Mouse (Mus musculus) cortical plate, adult 2 months (tissue): ENCODE results near the gene Arl9. TPM values are rescaled to one million over a fixed set of nuclear protein-coding genes. Genes with fewer than 3 reads are reported as not detected.
"Not testable (repeated sequence)": the region's sequence is repeated elsewhere in the genome, so short reads cannot be mapped to it uniquely, and the experiment has no call there.

Experiments used
- H3K27ac ChIP-seq: fragments of 200-500 bp; 2 replicates; pipeline ENCODE4 v1.5.1; 2012; ENCODE audit warnings: low read length, control low read depth, inconsistent platforms; ENCODE audit not compliant: insufficient read depth
- H3K4me1 ChIP-seq: fragments of 200-500 bp; 2 replicates; pipeline ENCODE4 v1.6.1; 2011; ENCODE audit warnings: low read length; ENCODE audit not compliant: control insufficient read depth, insufficient read depth
- H3K4me3 ChIP-seq: fragments of 200-500 bp; 2 replicates; pipeline ENCODE4 v1.5.1; 2011; ENCODE audit warnings: mild to moderate bottlenecking, low read length, control low read depth; ENCODE audit not compliant: insufficient read depth
- CTCF ChIP-seq: fragments of 200-500 bp; IDR thresholded peaks from 2 replicates; pipeline ENCODE4 v1.5.1; 2011; ENCODE audit warnings: mild to moderate bottlenecking, control low read depth, low read length; ENCODE audit not compliant: insufficient read depth; ENCODE audit errors: extremely low read depth
- POLR2A ChIP-seq: fragments of 200-500 bp; IDR thresholded peaks from 2 replicates; pipeline ENCODE4 v1.6.1; 2011; ENCODE audit warnings: mild to moderate bottlenecking, low read length, control low read depth; ENCODE audit not compliant: insufficient read depth; ENCODE audit errors: extremely low read depth
- polyA plus RNA-seq: library from polyadenylated mRNA; depleted of rRNA; stranded (reverse); fragments of >200 nt; gene quantifications from 2 replicates; pipeline ENCODE4 v1.2.3, GENCODE M21; 2012; rRNA removed

Gene Arl9
- 0.28 TPM in 1 of 2 replicates, not detected in the other for polyA plus RNA-seq

GRCm38 (mm10) chr5:77004051-77004821, at the start of gene Arl9:
TSS of gene Arl9 (plus strand) at chr5:77004055.
- no peak for TF ChIP-seq CTCF
- no peak for TF ChIP-seq POLR2A
- Histone ChIP-seq H3K4me1 (no peaks in the 10 kb centered on the region), H3K27ac (no peak within 1 kb of the TSS), H3K4me3 (no peak within 1 kb of the TSS)

DNA sequence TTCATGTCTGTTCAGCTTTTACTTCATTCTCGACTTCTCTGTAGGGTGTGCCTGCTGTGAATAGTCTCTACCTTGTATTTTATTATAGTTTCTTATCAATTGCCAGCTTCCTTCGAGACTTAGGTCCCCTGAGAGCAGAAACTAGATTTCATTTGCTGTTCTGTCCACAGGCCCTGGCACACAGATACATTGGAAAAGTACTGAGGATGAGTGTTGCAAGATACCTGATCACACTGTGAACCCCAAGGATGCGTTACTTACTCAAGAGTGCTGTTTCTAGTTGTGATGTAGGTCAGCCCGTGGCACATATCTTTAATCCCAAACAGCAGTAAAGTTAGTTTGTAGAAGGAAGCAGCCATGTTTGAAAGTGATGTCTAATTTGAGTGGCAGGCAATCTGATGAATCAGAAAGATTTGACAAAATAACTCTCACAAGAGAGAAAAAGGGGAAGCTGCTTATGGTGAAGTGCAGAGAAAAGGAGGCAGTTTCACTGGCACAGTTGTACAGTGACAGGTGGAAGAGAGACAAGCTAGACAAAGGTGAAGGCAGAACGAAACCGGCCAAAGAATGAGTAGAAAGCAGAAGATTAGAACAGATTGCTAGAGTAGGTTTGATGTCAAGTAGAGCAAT, 49.5 kb upstream of the Arl9 start:
- no peak for TF ChIP-seq POLR2A
- no peak for TF ChIP-seq CTCF
- Histone ChIP-seq H3K4me1 (no peaks in the 10 kb centered on the region), H3K27ac (no peak overlapping the region), H3K4me3 (no peak overlapping the region)

GRCm38 (mm10) chr5:76955474-76955873, 48.4 kb upstream of the Arl9 start:
- TF ChIP-seq CTCF, result no peak
- TF ChIP-seq POLR2A, result no peak
- no peak overlapping the region for H3K27ac ChIP-seq
- no peak overlapping the region for H3K4me3 ChIP-seq
- H3K4me1 ChIP-seq, result no peaks in the 10 kb centered on the region

- Histone ChIP-seq H3K4me3 (no peak overlapping the region), H3K27ac (no peak overlapping the region), H3K4me1 (no peaks in the 10 kb centered on the region)
- TF ChIP-seq POLR2A, result no peak
- peak; percentile 16; the same call in 1 of the 2 replicates for TF ChIP-seq CTCF
These were observed 45.9 kb upstream of the Arl9 start for GRCm38 (mm10) chr5:76957954-76958353.

GRCm38 (mm10) chr5:76959587-76959986, 44.3 kb upstream of the Arl9 start:
- Histone ChIP-seq H3K27ac (no peak overlapping the region), H3K4me3 (no peak overlapping the region), H3K4me1 (no peaks in the 10 kb centered on the region)
- TF ChIP-seq CTCF (no peak), POLR2A (no peak)

DNA sequence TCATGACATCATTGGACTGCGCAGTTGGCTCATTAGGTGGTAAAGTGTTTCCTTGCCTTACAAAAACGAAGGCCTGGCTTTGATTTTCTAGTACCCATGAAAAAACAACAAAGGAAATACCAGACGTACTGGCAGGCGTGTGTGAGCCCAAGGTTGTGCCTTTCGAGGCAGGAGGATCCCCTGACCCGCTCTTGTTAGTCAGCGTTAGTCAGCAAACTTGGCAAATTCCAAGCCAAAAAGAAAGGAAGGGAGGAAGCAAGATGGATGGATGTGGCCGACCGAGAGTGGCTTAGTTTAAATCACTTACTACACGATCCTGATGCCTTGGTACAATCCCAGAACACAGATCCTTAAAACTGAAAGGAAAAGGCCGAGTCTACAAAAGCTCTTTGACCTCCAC, 41.3 kb upstream of the Arl9 start:
- Histone ChIP-seq H3K4me1 (no peaks in the 10 kb centered on the region), H3K4me3 (no peak overlapping the region), H3K27ac (no peak overlapping the region)
- TF ChIP-seq CTCF, result no peak

DNA sequence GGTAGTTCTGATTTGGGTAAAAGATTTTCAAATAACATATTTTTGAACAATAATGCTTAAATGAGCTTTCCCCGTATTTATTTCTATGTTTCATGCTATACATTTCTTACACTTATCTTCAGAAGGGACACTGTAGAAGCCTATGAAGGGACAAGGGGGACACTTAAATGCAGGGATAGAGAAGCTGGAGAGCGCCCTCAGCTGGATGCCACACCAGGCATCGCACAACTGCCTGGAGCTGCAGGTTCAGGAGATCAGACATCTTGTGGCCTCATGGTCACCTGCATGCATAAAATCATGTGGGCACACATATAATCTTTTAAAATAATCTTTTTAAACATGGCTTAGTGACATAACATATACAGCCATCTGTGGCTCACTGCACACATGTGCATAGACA, 39.2 kb upstream of the Arl9 start:
- TF ChIP-seq CTCF (0 out of 2 replicates have a peak, but pooled peaks have one; percentile 14), POLR2A (no peak)
- Histone ChIP-seq H3K4me3 (no peak overlapping the region), H3K4me1 (no peaks in the 10 kb centered on the region), H3K27ac (no peak overlapping the region)

DNA sequence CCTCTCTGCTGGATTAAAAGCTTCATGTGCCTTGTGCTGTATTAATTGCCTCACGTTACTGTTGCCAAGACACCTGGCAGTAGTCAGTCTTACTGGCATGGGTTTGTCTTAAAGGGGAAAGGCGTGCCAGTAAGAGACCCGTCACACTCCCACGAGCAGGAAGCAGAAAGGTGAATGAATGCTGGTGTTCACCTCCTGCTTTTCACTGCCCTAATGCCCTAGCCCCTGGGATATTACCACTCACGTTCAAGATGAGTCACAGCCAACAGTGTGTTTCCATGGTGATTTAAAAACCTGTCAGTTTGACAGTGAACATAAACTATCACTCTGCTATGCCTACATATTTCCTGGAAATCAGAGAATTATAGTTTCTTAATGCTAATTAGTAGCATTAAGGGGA, 34.6 kb upstream of the Arl9 start:
- TF ChIP-seq CTCF (no peak), POLR2A (no peak)
- Histone ChIP-seq H3K27ac (no peak overlapping the region), H3K4me1 (peaks cover 2% of the 10 kb centered on the region; the same call in 1 of the 2 replicates), H3K4me3 (no peak overlapping the region)

- H3K4me3 ChIP-seq, H3K4me1 ChIP-seq, H3K27ac ChIP-seq: not testable (repeated sequence)
These were observed 32.7 kb upstream of the Arl9 start for GRCm38 (mm10) chr5:76971115-76971514.

GRCm38 (mm10) chr5:76973488-76973887, 30.4 kb upstream of the Arl9 start:
- H3K27ac ChIP-seq, result no peak overlapping the region
- TF ChIP-seq CTCF, result no peak
- TF ChIP-seq POLR2A, result no peak
- peaks cover 2% of the 10 kb centered on the region; the same call in 1 of the 2 replicates for H3K4me1 ChIP-seq
- H3K4me3 ChIP-seq, result peak overlapping the region; percentile 85; the same call in 1 of the 2 replicates
